Mouse (Mus musculus) lung, postnatal 0 days (tissue): Measurements from ENCODE around the gene Gm49353.

ENCODE experiments used
- CTCF ChIP-seq: IDR thresholded peaks from 2 replicates; pipeline ENCODE4 v1.5.1; 2016; ENCODE audit warnings: antibody characterized with exemption, mild to moderate bottlenecking
- EP300 ChIP-seq: IDR thresholded peaks from 2 replicates; pipeline ENCODE4 v1.6.1; 2016; ENCODE audit warnings: antibody characterized with exemption, mild to moderate bottlenecking, control low read depth

DNA sequence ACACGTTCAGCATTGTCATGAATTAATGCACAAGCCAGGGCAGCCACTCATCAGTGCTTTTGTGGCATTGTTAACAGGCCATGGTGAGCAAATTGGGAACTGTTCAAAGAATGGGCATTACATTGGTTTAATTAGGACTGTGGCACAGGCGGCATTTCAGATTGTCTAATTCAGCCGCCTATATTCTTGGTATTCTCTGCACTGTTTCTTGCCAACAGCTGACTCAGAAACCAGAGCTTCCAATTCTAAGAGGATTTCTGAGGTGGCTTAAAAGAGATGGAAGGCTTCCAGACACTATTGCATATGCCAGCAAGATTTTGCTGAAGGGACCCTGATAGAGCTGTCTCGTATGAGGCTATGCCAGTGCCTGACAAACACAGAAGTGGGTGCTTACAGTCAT is 21.9 kb upstream of the Gm49353 start:
- TF ChIP-seq CTCF (no peak), EP300 (no peak)
